Mouse (Mus musculus) kidney, embryonic 16.5 days (tissue): ENCODE data around the gene Ralgapa1. TPM values are rescaled to one million over a fixed set of nuclear protein-coding genes. Genes with fewer than 3 reads are reported as not detected.

ENCODE experiments used
- ATAC-seq: fragments of 200-750 bp; cut with Nextera tagmentation; 2 replicates; pipeline ENCODE4 v1.8.0; 2017; ENCODE audit warnings: moderate TSS enrichment; ENCODE audit not compliant: low FRiP score, low TSS enrichment
- H3K27ac ChIP-seq: fragments of 300-500 bp; sonication (generic); 2 replicates; pipeline ENCODE4 v1.5.1; 2014; ENCODE audit warnings: low read length
- H3K27me3 ChIP-seq: fragments of 300-500 bp; sonication (generic); 2 replicates; pipeline ENCODE4 v1.6.1; 2014; ENCODE audit warnings: low read length, control low read depth, mixed read lengths; ENCODE audit not compliant: insufficient read depth
- H3K36me3 ChIP-seq: fragments of 300-500 bp; sonication (generic); 2 replicates; pipeline ENCODE4 v1.6.1; 2014; ENCODE audit warnings: low read length, control low read depth, mixed read lengths; ENCODE audit not compliant: insufficient read depth
- H3K4me1 ChIP-seq: fragments of 300-500 bp; sonication (generic); 2 replicates; pipeline ENCODE4 v1.6.1; 2014; ENCODE audit warnings: low read length, control low read depth, mixed read lengths; ENCODE audit not compliant: insufficient read depth
- H3K4me2 ChIP-seq: fragments of 300-500 bp; sonication (generic); replicated peaks from 2 replicates; pipeline ENCODE4 v1.6.1; 2014; ENCODE audit warnings: low read depth, low read length
- H3K4me3 ChIP-seq: fragments of 300-500 bp; sonication (generic); 2 replicates; pipeline ENCODE4 v1.5.1; 2014; ENCODE audit warnings: mild to moderate bottlenecking, low read length
- H3K9ac ChIP-seq: fragments of 300-500 bp; sonication (generic); replicated peaks from 2 replicates; pipeline ENCODE4 v1.6.1; 2014; ENCODE audit warnings: low read length
- H3K9me3 ChIP-seq: fragments of 300-500 bp; sonication (generic); 2 replicates; pipeline ENCODE4 v1.6.1; 2016; ENCODE audit warnings: low read length, control low read depth
- WGBS: fragments of 180-500 bp; shearing (Covaris S2); extraction: QIAGEN DNeasy Blood & Tissue Kit; methylation state at CpG from one replicate; pipeline ENCODE4 v1.1.7; 2014; 5-methylcytosine and 5-hydroxymethylcytosine counted together
- polyA plus RNA-seq: library from polyadenylated mRNA; unstranded; fragments of >200 nt; fragmentation: Nextera tagmentation; extraction: Ambion mirVana; gene quantifications from 2 replicates; pipeline ENCODE4 v1.2.1, GENCODE M21; 2015

Gene Ralgapa1
- polyA plus RNA-seq, 1 experiment from 2014 or later, result 10.6 TPM

DNA sequence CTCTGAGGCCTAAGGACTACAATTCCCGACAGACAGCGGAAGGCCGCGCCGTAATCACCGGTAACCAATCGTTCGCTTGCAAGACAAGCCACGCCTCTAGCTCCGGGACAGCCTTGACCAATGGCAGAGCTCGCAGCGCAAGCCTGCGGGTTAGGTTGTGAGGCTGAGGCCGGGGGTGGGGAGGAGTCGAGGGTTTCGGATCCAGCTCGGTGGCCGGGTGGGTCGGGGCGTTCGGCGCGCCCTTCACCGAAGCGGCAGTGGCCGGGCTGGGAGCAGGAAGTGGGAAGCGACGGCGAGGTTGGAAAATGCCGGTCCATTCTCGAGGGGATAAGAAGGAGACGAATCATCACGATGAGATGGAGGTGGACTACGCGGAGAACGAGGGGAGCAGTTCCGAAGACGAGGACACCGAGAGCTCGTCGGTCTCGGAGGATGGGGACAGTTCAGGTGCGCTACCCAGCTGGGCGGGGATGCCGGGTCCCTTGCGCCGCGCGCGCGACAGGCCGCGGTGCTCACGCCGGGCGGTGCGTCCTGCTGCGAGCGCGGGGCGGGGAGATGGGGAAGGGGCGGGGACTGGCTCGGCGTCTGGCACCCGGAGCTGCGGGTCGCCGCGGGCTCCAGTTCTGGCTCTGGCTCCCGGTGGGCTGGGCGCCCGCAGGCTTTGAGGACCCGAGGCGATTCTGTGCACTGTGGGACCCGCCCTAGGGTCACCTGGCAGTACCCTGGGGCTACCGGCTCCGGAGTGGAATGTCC lies 15.4 kb upstream of the Ralgapa1 start, which contains the start of gene Brms1l:
Gene Brms1l, plus strand, starts transcription at position 126 of the 753 bp plus-strand sequence.
- Histone ChIP-seq H3K4me2 (peak within 1 kb of the TSS; percentile 79), H3K4me3 (peak within 1 kb of the TSS; percentile 86), H3K36me3 (peaks cover under 1% of the 10 kb centered on the region; the same call in 1 of the 2 replicates), H3K27ac (peak within 1 kb of the TSS; percentile 96), H3K27me3 (no peaks in the 10 kb centered on the region), H3K4me1 (peaks cover 7% of the 10 kb centered on the region), H3K9ac (peak within 1 kb of the TSS; percentile 90), H3K9me3 (no peaks in the 10 kb centered on the region)
- WGBS, result under 1% methylated on average over 63 of the region's 77 CpGs
- ATAC-seq, result peak; percentile 100

DNA sequence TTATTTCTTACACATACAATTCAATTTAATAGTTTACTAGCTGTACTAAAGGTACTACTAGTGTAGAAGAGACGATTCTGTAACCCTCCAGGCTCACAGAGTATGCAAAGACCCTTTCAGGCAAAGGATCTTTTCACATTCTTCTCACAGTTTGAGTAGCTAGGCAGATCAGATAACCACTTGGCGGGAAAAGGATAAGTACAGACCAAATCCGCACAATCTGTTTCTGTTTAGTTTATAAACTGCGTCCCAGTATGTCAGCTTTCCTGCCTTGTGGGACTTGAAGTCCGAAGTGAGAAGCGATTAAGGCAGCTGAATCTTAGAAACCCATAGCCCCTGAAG lies 14.9 kb upstream of the Ralgapa1 start:
- Histone ChIP-seq H3K4me1 (peaks cover 7% of the 10 kb centered on the region), H3K9me3 (no peaks in the 10 kb centered on the region), H3K4me3 (peak overlapping the region; percentile 86), H3K4me2 (peak overlapping the region; percentile 79), H3K36me3 (no peaks in the 10 kb centered on the region), H3K27ac (peak overlapping the region; percentile 82), H3K27me3 (no peaks in the 10 kb centered on the region), H3K9ac (peak overlapping the region; percentile 73)
- WGBS, result under 1% methylated on average over 6 of the region's 6 CpGs
- no peak for ATAC-seq

DNA sequence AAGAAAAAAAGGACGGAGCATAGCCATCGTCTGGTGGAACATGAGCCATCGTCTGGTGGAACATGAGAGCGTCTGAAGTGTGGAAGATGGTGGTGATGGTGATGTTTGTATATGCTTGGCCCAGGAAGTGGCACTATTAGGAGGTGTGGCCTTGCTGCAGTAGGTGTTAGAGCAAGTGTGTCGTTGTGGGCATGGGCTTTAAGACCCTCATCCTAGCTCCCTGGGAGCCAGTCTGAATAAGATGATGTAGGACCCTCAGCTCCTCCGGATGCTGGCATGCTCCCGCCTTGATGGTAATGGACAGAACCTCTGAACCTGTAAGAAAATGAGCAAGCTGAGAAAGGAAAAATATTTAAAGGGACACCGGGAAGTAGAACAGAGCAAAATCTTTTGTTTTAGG lies 13.9 kb upstream of the Ralgapa1 start:
- Histone ChIP-seq H3K4me2 (no peak overlapping the region), H3K9me3 (no peaks in the 10 kb centered on the region), H3K27ac (no peak overlapping the region), H3K27me3 (no peaks in the 10 kb centered on the region), H3K4me3 (no peak overlapping the region), H3K36me3 (no peaks in the 10 kb centered on the region), H3K4me1 (peaks cover 7% of the 10 kb centered on the region), H3K9ac (no peak overlapping the region)
- ATAC-seq, result no peak
- WGBS, result 84% methylated on average over 8 of the region's 8 CpGs

DNA sequence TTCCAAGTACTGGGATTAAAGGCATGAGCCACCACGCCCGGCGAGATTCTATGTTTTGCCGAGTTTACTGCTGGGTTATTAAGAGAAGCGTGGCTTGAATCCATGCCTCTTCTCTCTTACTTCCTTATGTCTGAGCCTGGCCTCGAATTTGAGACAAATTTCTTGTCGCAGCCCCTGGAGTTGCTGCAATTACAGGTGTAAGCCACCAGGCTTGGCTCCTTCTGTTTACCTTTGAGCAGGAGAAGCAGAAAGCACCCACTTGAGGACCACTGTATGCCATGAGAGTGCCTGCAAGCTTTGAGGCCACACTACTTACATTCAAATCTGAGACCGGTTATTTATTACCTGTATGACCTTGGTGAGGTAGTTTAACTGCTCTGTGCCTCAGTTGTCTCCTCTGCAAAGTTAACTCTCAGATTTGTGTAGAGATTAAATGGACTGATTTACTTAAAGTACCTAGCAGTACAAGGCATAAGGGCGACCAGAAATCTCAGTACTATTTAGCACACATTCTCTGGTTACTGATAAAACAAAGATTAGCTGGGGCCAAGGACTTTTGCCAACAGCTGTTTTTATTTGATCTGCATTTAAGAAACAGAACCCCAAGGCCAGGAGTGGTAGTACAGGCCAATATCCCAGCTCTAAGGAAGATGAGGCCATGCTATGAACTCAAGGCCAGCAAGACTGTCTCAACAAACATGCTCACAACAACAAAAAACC lies 13.1 kb upstream of the Ralgapa1 start:
- no peaks in the 10 kb centered on the region for H3K27me3 ChIP-seq
- no peak overlapping the region for H3K27ac ChIP-seq
- ATAC-seq, result no peak
- H3K4me3 ChIP-seq, result no peak overlapping the region
- no peak overlapping the region for H3K4me2 ChIP-seq
- H3K9ac ChIP-seq, result no peak overlapping the region
- no peaks in the 10 kb centered on the region for H3K9me3 ChIP-seq
- H3K4me1 ChIP-seq, result peaks cover 7% of the 10 kb centered on the region
- no peaks in the 10 kb centered on the region for H3K36me3 ChIP-seq
- 60% methylated on average over 9 of the region's 9 CpGs for WGBS

DNA sequence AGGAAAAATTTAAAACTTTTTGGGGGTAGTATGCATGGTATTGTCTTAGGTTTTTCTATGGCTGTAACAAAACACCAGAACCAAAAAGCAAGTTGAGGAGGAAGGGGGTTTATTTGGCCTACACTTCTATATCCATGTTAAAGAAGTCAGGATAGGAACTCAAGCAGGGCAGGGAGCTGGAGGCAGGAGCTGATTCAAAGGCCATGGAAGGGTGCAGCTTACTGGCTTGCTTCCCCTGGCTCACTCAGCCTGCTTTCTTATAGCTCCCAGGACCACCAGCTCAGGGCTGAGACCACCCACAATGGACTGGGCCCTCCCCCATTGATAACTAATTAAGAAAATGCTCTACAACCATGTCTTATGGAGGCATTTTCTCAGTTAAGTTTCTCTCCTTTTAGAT lies 12.0 kb upstream of the Ralgapa1 start:
- Histone ChIP-seq H3K36me3 (no peaks in the 10 kb centered on the region), H3K9me3 (no peaks in the 10 kb centered on the region), H3K27ac (no peak overlapping the region), H3K4me1 (peaks cover 7% of the 10 kb centered on the region), H3K9ac (no peak overlapping the region), H3K27me3 (no peaks in the 10 kb centered on the region), H3K4me3 (no peak overlapping the region), H3K4me2 (no peak overlapping the region)
- ATAC-seq, result no peak

DNA sequence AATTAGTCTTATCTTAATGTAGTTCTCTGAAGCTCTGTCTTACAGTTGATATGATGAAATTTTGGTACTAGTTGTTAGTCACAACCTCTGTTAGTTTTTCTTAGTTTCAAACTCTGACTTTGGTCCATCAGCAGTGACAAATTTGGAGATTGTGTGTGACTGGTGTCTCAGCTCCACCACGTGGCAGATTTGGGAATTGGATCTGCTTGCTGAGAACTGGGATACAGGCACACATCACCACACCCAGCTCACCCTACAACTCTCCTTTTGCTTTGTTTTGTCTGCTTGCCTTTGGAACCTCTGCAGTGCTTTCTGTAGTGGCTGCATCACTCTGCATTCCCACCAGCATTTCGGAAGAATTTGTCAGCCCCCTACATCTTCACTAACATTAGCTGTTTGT lies 10.1 kb upstream of the Ralgapa1 start:
- Histone ChIP-seq H3K4me2 (no peak overlapping the region), H3K4me3 (no peak overlapping the region), H3K36me3 (no peaks in the 10 kb centered on the region), H3K27me3 (no peaks in the 10 kb centered on the region), H3K9me3 (no peaks in the 10 kb centered on the region), H3K9ac (no peak overlapping the region), H3K4me1 (no peaks in the 10 kb centered on the region), H3K27ac (no peak overlapping the region)
- no peak for ATAC-seq
- 22% methylated on average over 2 of the region's 2 CpGs for WGBS

DNA sequence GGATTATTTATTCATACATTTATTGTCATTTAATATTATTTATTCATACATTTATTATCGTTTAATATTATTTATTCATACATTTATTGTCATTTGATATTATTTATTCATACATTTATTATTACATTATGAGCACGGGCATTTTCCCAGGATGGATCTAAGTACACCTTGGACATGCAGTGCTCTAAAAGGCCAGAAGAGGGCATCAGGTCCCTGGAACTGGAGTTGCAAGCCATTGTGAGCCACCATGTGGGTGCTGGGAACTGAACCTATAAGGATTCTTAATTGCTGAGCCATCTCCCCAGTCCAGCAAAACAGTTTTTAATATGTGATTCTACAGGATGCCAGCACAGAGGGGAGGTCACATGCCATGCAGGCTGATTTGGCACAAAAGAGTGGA lies 4.6 kb upstream of the Ralgapa1 start:
- no peaks in the 10 kb centered on the region for H3K27me3 ChIP-seq
- no peaks in the 10 kb centered on the region for H3K9me3 ChIP-seq
- H3K36me3 ChIP-seq, result no peaks in the 10 kb centered on the region
- ATAC-seq, result no peak
- H3K4me1 ChIP-seq, result 0 out of 2 replicates have a peak, but pooled peaks cover 2% of the 10 kb centered on the region
- no peak overlapping the region for H3K4me2 ChIP-seq
- no peak overlapping the region for H3K4me3 ChIP-seq
- 79% methylated on average over 2 of the region's 2 CpGs for WGBS
- no peak overlapping the region for H3K27ac ChIP-seq
- H3K9ac ChIP-seq, result no peak overlapping the region

DNA sequence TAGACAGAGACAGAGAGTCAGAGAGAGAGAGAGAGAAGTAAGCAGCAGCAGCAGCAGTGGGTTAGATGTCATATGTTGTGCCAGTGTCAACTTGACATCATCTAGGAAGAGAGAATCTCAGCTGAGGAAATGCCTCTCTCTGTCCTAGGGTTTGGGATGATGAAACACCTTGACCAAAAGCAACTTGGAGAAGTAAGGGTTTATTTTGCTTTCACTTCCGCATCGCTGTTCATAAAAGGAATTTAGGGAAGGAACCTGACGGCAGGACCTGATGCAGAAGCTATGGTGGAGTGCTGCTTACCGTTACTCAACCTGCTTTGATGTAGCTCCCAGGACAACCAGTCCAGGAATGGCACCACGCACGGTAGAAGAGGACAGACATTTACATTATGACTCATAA lies 3.1 kb upstream of the Ralgapa1 start:
- H3K4me2 ChIP-seq, result no peak overlapping the region

DNA sequence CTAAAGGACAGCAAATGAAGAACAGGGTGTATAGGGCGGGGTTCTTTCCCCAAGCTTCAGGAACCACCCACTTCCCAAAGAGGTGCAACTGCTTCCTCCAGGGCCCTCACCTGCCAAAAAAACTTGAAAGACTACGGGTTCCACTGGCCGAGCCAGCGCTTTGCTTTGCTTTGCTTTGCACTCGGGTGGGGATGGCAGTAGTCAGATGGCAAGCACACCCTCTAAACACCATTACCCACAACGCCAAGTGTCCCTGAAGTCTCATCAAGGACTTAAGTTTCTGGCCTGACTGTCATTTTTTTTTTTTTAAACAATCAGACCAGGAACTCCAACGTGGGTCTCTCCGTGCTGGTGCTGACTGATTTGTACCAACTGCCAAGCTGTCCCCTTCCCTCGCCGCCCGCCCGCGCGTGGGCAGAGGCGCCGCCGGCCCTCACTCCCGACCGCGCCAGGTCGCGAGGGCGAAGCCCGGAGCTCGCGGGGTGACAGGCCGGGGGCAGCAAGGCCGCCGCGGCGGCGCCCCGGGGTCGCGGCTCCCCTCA lies 777 bp downstream of the Ralgapa1 start:
- peak overlapping the region; percentile 79 for H3K9ac ChIP-seq
- under 1% methylated on average over 34 of the region's 35 CpGs for whole genome bisulfite sequencing

More for the DNA sequence above, 3.1 kb upstream of the Ralgapa1 start:
- WGBS, result 86% methylated on average over 6 of the region's 6 CpGs
- peaks cover 13% of the 10 kb centered on the region; the same call in 1 of the 2 replicates for H3K4me1 ChIP-seq
- no peak for ATAC-seq
- H3K9ac ChIP-seq, result no peak overlapping the region
- no peak overlapping the region for H3K4me3 ChIP-seq
- no peak overlapping the region for H3K27ac ChIP-seq
- H3K27me3 ChIP-seq, result no peaks in the 10 kb centered on the region
- H3K36me3 ChIP-seq, result no peaks in the 10 kb centered on the region
- H3K9me3 ChIP-seq, result no peaks in the 10 kb centered on the region

DNA sequence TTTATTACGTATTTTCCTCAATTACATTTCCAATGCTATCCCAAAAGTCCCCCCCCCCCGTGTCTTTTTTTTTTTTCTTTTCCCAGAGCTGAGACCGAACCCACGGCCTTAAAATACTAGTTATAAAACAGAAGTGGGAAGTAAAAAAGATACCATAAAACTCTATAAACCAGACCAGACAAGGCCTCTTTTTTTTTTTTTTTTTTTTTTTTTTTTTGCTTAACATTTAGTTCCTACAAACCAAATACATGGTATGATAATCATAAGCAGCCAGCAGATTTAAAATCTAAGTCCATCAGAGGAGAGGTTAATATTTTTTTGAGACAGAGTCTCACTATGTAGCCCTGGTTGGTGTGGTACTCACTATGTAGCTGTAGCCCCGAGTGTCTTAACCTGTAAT lies 4.5 kb downstream of the Ralgapa1 start:
- WGBS, result 61% methylated on average over 5 of the region's 5 CpGs
- Histone ChIP-seq H3K27me3 (no peaks in the 10 kb centered on the region), H3K36me3 (no peaks in the 10 kb centered on the region), H3K27ac (no peak overlapping the region), H3K4me2 (no peak overlapping the region), H3K9me3 (no peaks in the 10 kb centered on the region), H3K9ac (no peak overlapping the region), H3K4me1 (peaks cover 19% of the 10 kb centered on the region; the same call in 1 of the 2 replicates), H3K4me3 (no peak overlapping the region)
- ATAC-seq, result no peak; the same call in 1 of the 2 replicates

More for the DNA sequence above, 777 bp downstream of the Ralgapa1 start:
- no peaks in the 10 kb centered on the region for H3K36me3 ChIP-seq
- H3K4me3 ChIP-seq, result peak overlapping the region; percentile 96
- peak overlapping the region; percentile 94 for H3K27ac ChIP-seq
- H3K4me1 ChIP-seq, result peaks cover 19% of the 10 kb centered on the region; the same call in 1 of the 2 replicates
- no peaks in the 10 kb centered on the region for H3K27me3 ChIP-seq
- ATAC-seq, result peak; percentile 62
- H3K9me3 ChIP-seq, result no peaks in the 10 kb centered on the region
- H3K4me2 ChIP-seq, result peak overlapping the region; percentile 66
